Mouse (Mus musculus) right cerebral cortex, adult 18-20 months (tissue): ENCODE data around the gene Sbk2.
A peak's percentile ranks its signal among the peaks of the same experiment; 100 is the strongest.
"Not testable (repeated sequence)": the region's sequence is repeated elsewhere in the genome, so short reads cannot be mapped to it uniquely, and the experiment has no call there.

Experiments used
- DNase-seq: peaks from one replicate; pipeline ENCODE4 v3.0.0; 2022; ENCODE audit warnings: mixed read lengths

Gene Sbk2

DNA sequence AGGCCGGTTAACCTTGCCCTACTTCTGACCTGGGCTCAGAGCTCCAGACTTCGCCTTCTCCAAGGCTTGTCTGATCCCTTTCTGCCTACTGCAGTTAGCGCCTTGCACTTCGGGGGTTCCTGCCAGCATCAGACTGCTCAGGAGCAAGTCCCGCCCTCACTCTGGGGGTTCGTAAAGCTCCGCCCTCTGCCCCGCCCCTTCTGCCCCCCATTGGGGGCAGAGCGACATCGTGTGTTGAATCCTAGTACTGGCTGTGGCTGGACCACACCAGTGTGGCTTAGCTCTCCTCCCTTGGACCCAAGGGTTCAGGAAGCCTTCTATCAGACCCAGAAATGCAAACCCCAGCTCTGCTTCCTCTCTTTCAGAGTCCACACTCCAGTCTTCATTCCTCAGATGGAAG lies at the start of gene Sbk2:
TSS of gene Sbk2 (minus strand) at position 135 of the 400 bp plus-strand sequence.
- peak; percentile 67 for DNase-seq

DNA sequence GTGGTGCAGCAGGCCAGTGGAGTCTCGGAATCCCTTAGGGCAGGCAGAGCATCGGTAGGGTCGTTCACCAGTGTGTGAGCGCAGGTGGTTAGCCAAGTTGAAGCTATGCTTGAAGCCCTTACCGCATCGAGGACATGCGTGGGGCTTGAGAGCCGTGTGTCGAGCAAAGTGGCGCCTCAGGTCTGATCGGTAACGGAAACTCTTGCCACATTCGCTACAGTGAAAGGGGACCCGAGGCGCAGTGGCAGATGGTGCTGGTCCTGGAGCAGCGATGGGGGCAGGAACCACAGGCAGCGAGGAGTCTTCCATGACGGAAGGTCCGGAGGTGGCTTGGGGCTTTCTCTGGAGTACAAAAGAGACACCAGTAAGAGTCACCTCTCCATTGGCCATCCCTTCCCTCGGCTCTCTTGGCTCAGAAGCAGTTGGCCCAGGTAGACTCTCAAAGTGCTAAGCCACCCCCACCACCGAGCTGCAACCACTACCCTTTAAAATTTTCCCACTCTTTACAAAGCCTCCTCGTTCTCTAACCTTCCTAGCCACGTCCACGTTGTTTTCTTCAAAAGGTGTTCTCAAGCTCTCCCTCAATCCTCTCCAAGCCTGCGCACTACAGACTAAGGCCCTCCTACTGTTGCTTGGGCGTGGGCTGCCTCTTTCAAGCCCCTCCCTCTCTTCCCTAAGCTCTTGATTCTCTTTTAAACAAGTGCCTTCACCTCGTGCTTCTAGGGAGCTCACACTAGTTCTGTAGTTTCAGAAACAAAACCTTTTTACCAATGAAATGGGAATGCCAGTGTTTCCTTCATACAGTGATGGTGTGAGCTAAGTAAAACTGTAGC lies 48.7 kb upstream of the Sbk2 start:
- DNase-seq: no peak

DNA sequence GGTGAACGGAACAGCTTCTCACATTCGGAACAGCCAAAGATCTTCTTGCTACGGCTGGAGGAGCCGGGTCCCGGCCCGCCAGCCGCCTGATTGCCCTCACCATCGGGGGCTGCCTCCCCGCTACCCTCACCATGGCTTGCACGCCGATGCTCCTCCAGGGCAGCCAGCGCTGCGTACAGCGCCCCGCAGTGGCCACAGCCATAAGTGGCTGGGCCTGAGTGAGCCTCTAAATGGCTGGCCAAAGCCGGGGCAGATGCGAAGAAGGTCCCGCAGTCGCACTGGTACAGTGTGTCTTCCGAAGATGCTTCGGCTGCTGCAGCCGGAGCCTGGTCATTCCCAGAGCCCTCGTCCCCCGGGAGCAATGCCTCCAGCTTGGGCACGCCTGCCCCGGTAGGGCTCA lies 44.0 kb upstream of the Sbk2 start:
- no peak for DNase-seq

DNA sequence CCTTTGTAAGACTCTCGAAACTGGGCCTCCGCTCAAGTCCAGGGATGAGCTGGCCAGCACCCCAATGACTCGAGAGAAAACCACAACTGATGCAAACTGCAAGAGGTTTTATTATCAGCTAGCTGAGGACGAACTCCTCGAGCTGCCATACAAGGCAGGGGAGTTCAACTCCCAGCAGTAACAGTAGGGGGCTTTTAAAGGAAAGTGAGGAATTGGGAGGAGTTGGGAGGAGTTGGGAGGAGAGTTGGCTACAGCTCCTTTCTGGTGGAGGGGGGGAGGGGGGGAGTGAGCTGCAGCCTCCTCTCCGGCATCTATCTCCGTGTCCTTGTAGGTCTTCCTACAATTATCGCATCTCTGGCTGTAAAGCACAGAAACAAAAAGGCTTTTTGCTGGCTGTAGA lies 38.7 kb upstream of the Sbk2 start:
- DNase-seq: not testable (repeated sequence)

DNA sequence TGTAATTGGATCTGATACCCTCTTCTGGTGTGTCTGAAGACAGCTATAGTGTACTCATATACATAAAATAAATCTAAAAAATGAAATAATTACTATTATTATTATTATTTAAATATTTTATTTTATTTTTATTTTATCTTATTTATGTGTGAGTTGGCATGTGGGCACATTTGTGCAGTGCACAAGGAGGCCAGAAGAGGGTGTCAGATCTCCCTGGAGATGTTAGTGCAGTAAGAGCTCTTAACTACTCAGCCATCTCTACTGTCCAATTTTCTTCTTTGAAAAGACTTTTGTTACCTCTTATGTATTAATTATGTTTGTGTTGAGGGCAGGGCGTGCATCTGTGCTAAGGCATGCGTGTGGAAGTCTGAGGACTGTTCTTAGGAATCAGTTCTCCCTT lies 35.7 kb upstream of the Sbk2 start:
- no peak for DNase-seq

DNA sequence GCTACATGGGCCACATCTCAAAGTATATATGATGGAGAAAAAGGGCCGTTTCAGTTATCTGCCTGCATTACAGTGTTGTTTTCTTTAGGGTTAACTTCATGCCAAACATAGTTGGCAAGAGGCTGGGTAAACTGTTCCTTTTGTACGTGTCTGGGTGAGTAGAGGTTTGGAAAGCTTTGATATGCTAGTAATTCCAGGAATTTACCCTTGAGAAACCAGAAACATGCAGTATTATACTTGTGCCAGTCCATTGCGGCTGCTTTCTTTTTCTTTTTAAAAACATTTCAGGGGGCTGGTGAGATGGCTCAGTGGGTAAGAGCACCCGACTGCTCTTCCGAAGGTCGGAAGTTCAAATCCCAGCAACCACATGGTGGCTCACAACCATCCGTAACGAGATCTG lies 32.7 kb upstream of the Sbk2 start:
- no peak for DNase-seq

DNA sequence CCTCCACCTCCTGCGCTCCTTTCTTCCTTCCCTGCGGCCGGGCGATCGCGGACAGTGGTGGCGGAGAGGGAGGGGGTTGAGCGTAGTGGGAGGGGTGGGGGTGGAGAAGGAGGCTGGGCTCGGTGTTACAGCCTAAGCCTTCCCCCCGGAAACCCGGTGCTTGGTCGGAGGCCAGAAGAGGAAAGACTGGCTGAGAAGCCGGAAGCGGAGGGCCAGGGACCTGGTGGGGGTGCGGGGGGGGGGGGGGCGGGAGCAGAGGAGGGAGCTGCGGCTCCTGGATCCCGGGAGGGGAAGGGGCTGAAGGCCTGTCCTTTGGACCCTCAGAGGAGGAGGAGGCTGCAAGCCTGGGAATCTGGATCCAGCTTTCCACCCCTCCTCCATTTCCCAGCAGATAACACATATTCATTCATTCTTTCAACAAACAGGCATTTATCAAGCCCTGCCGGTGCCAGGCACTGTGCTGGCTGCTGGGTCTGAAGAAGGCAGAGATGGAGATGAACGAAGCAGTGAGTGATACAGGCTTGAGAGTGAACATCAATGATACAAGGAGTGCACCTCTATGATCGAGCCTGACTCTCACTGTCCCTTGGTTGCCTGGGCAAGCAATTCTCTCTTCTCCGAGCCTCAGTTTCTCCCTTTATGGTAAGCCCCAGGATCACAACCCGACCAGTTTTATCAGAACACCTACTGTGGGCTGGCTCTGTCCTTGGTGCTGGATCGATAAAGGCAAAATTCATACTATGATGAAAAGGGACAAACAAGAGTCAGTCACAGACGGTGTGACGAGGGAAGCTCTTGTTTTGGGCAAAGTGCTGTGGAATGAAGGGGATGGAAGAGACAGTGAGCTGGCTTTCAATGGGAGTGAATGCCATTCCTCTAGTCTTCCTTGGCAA lies 32.0 kb upstream of the Sbk2 start, which contains the start of gene Zfp579:
TSS of gene Zfp579 (minus strand) at position 156 of the 893 bp plus-strand sequence.
- DNase-seq: peak; percentile 92

DNA sequence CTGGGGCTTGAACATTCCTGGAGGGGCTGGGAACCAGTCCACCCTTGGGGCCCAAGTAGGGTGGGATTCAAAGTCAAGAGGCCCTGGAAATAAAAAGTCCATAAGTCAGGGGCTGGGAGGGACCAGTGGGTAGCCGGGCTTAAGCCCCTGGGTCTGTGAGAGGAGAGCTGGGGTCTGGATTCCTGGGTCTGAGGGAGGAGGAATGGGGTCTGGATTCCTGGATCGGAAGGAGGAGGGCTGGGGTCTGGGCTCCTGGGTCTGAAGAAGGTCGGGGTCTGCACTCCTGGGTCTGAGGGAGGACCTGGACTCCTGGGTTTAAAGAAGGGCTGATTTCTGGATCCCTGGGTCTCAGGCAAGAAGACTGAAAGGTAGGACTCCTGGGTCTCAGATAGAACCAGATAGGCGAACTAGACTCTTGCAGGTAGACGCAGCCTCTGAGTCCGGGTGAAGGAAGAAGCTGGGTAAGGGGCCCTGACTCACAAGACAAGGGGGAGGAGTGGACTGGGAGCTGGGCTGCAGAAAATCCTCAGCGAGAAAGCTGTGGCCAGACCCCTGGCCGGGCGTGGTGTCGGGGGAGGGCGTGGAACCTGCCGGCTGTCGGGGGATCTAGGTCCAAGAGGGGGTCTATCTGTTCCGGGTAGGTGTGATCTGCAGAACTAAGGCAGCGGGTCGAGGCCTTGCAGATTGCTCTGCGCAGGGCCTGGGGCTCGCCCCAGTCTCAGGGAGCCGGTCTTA lies 31.2 kb upstream of the Sbk2 start:
- no peak for DNase-seq

DNA sequence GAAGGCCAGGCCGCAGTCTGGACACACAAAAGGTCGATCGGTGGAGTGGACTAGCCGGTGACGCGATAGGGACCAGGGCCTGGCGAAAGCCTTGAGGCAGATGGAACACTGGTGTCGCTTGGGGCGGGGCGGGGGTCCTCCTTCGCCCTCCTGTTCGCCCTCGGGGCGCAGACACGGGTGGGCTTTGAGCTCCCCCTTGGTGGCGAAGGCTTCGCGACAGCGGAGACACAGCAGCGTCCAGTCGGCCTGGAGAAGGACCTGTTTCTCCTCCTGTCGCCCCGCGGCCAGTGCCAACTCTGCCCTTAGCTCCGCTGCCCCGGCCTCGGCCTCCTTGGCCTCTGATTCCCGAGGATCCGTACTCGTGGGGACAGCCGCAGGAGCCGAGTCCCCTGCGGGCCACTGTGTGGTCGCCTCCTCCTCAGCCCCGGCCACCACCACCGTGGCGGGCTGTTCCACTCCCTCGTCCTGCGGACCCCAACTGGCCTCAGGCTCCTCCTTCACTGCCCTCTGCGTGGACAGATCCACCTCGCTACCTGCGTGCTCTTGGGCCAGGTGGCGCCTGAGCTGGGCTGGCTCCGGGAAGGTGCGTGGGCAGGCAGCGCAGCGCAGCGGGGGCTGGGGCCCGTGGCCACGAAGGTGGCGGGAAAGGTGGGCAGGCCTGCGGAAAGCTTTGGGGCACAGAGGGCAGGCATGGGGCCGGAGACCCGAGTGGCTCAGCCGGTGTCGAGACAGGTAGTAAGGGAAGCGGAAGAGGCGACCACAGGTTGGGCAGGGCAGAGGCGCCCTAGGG lies 30.0 kb upstream of the Sbk2 start:
- DNase-seq: no peak

DNA sequence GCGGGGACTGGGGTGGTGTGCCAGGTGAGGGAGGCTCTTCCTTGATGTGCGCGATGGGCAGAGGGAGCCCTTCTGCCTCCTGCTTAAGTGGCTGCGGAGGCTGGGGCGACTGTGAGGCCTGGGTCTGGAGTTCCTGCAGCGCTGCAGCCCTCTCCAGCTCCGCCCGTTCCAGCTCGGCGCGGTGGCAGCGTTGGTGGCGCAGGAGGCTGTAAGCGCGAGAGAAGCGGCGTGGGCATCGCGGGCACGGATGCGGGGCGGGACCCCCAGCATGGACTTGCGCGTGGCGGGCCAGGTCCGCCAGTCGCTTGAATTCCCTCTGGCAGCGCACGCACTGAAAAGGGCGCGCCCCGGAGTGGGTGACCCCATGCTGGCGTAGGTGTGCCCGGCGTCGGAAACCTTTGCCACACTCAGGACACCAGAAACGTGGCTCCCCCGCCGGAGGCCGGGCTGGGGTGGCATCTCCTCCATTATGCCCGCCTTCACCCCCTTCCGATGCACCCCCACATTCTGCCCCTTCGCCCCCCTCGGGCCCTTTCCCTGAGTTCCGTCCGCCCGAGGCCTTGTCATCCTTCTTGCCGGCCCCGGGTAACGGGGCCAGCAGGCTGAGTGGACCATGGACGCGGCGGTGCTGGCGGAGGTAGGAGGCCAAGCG lies 29.3 kb upstream of the Sbk2 start:
- DNase-seq: no peak

DNA sequence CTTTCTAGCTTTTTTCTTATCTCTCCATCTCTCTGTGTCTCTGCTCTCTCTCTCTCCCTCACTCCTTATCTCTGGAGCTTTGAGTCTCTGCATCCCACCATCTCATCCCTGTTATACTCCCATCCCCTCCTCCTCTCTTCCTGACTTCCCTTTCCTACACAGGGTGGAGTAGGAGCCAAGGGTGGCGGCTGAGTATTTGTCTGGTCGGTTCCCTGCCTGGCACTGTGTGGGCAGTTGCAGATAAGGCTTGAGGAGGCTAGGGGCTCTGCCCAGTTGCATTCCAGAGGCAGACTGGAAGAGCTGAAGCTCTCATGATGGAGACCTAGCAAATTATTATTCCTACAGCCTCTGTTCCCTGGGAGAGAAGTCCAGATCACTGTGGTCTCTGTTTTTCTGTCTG lies 24.0 kb upstream of the Sbk2 start:
- no peak for DNase-seq

DNA sequence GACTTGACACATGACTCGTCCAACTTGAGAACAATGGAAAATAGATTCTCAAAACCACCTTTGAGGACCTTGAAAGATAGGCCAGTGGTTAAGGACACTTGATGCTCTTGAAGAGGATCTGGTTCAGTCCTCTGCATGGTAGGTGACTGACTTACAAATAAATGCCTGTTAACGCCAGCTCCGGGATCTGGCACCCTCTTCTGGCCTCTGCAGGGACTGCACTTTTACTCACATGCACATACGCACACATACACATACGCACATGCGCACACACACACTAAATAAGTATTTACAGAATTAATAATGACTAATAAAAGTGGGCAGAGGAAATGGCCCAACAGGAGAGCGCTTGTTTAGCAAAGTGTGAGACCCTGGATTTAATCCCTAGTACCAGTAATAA lies 12.6 kb upstream of the Sbk2 start:
- no peak for DNase-seq

DNA sequence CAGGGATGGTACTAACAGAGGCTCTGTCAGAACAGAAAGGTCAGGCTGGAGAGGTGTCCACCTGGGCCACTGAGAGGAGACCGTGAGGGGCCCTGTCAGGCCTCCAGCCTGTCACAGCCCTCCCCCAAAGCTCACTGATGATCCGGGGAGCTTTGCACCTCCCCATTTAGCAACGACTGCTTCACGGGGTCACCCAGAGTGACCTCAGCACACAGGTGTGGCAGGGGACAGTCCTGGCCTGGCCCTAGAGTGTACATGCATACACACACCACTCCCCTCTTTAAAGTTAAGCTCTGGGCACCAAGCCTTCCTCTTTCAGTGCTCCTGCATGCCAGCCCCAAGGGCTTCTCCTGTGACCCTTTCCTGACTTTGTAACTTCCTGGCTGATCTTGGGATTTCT lies 11.2 kb upstream of the Sbk2 start:
- DNase-seq: no peak

DNA sequence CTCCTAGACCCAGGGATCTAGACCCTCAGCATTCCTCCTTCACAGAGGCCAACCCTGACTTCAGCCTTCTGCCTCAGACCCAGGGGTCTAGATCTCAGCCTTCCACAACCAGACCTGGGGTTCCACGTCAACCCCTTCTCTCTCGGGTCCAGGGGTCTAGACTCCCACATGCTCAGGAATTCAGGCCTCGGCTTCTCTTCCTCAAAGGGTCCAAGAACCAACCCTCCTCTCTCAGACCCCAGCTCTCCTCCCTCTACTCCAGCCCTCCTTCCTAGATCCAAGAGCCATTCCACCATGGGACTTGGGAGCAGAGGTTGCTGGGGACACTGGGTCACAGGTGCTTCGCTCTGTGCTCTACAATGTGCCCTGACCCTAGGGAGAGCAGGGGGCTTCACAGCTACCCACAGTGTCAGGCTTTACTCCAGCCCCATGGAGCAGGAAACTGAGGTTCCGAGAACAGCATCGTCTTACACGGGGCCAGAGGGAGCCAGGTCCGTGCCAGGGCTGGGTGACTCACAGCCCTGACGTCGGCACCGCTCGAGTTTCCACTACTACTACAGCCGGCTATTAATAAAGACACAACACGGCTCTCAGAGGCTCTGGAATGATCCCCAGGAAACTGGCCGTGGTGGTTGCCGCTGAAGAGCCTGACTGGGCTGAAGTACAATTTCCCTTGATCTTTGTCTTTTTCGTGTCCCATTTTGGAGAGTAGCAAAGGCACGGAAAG lies 8.3 kb upstream of the Sbk2 start:
- DNase-seq: no peak

DNA sequence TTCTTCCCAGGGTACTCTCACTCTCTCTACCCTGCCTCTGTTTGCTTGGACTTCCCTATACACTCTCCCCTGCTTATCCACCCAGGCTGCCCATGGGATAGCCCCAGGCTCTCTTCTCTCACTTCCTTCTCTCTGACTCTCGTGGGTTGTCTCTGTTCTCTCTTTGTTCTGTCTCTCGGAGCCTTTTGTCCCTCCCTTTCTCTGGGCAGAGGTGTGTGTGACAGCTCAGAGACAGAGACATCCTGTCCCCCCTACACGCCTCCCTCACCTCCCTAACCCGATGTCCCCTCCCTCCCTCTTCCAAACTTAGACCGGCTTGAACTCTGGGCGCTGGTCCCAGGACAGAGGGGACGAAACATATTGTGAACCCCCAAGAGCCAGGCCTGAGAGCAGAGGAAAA lies 7.5 kb upstream of the Sbk2 start:
- DNase-seq: no peak

DNA sequence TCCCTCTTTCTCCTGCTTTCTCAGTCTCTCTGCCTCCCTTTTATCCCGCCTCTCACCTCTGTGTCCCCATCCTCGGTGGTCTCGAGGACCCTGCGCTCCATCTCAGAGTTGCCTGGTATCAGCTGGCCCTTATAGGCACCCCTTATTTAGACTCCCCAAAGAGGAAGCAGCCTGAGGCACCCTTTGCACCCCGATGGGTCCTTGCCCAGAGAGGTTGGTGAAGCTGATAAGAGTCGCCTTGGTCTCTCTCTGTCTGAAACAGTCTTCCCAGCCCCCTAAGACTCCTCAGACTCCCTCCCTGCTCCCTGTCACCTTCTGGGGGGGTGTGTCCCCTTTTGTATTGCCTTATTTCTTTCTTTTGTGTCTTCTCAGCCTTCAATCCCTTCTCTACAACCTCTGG lies 6.9 kb upstream of the Sbk2 start, which contains the start of gene Sbk3:
TSS of gene Sbk3 (minus strand) at position 101 of the 400 bp plus-strand sequence.
- DNase-seq: no peak

DNA sequence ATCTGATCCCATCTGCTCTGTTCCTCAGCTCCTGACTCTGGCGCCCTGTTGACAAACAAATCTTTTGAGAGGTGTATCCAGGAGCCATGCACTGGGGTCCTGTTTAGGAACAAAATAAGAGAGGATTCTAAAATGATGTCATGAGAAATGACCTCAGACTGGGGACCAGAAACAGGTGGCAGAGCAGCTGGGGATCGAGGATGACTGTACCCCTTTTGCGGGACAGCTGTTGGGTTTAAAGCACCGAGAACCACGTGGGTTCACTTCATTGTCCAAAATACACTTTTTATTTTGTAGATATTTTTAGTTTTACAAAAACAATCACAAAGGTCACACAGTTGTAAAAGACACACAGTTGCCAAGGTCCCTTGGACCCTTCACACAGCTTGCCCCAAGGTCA lies 782 bp upstream of the Sbk2 start:
- DNase-seq: no peak

DNA sequence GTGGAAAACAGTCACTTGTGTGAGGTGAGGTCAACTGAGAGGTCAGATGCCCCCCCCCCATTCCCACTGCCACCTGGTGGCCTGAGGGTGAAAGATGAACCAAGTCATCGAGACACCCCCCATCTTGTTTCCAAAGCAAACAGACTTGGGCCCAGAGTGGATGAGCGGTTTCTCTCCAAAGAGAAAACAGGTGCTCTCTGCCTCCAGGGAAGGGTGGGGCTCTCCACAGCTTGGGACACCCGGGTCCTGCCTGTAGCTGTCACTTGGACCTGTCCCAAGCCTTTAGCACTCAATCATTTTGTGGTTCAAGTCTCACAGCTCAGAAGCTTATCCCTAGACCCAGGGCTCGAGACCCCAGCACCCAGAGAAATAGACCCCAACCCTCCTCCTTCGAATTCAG lies 679 bp downstream of the Sbk2 start:
- no peak for DNase-seq

DNA sequence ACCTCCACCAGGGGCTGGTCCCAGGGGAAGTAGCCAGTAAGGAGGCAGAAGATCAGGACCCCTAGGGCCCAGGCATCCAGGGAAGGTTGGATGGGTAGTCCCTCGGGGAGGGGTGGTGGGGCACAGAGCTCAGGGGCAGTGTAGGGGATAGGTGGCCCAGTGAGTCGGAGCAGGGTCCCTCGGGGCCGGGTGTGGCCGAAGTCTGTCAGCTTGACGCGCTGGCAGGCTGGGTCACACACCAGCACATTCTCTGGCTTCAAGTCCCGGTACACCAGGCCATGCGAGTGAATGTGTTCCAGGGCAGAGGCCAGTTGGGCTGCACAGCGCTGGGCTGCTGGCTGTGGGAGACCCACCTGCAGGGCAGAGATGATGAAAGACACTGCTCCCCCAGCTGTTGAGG lies 6.8 kb downstream of the Sbk2 start:
- no peak for DNase-seq

DNA sequence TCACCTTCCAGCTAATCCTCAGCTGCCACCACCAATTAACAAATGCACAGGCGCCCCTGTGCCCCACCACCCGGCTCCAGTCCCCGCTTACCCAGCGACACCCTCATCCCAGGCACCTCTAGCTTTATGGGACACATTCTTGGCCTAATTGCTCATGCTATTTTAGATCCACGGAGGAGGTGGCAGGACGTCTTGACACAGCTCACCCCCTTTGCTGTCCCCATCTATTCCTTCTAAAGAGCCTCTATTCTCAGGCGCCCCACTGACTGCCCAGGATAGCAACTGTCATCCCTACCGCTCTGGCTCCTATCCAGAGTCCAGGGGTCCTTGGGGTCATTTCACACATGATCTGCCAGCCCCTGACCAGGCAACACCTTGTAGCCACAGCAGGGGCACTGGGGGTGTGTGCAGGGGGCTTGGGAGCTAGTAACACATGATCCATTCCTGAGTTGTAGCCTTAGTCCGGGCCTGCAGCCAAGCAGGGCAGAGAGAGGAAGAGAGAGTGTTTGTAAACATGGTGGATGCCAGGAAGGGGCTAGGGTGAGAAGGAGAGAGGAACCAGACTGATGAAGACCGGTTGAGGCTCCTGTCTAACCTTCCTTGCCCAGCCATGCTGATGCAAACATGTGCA lies 10.3 kb downstream of the Sbk2 start:
- DNase-seq: no peak
